Mouse (Mus musculus): ENCODE measurements around the gene Cdr2l.

The Cdr2l gene

GRCm38 (mm10) chr11:115406858-115407401 is 25.2 kb downstream of the Cdr2l start:
- no peak for DNase-seq (ENCODE audit: low spot score)

- no peak for DNase-seq (ENCODE audit: low spot score)
These were observed 26.7 kb downstream of the Cdr2l start for GRCm38 (mm10) chr11:115408266-115408920.

GRCm38 (mm10) chr11:115409556-115409955 is 27.8 kb downstream of the Cdr2l start:
- DNase-seq (ENCODE audit: low spot score): no peak

GRCm38 (mm10) chr11:115419531-115420237 is 38.0 kb downstream of the Cdr2l start, which contains the start of the genes Atp5h and Kctd2:
Atp5h (minus strand) TSS chr11:115419962.
Kctd2 (plus strand) TSS chr11:115420128.
- peak; percentile 82 for DNase-seq (ENCODE audit: low spot score)

- no peak for DNase-seq (ENCODE audit: low spot score)
These were observed 38.8 kb downstream of the Cdr2l start for GRCm38 (mm10) chr11:115420336-115421190.

GRCm38 (mm10) chr11:115421328-115421727 is 39.6 kb downstream of the Cdr2l start:
- no peak for DNase-seq (ENCODE audit: low spot score)

GRCm38 (mm10) chr11:115421972-115422371 is 40.3 kb downstream of the Cdr2l start:
- no peak for DNase-seq (ENCODE audit: low spot score)

- DNase-seq (ENCODE audit: low spot score): no peak
These were observed 41.4 kb downstream of the Cdr2l start for GRCm38 (mm10) chr11:115423091-115423490.

GRCm38 (mm10) chr11:115424666-115425065 is 43.0 kb downstream of the Cdr2l start:
- no peak for DNase-seq (ENCODE audit: low spot score)

- DNase-seq (ENCODE audit: low spot score): no peak
These were observed 44.0 kb downstream of the Cdr2l start for GRCm38 (mm10) chr11:115425671-115426070.

- peak; percentile 64 for DNase-seq (ENCODE audit: low spot score)
These were observed 46.0 kb downstream of the Cdr2l start for GRCm38 (mm10) chr11:115427482-115428331.

- DNase-seq (ENCODE audit: low spot score): no peak
These were observed 47.6 kb downstream of the Cdr2l start for GRCm38 (mm10) chr11:115429307-115429706.

- DNase-seq (ENCODE audit: low spot score): no peak
These were observed 48.8 kb downstream of the Cdr2l start for GRCm38 (mm10) chr11:115430561-115430960.

GRCm38 (mm10) chr11:115432814-115433213 is 51.1 kb downstream of the Cdr2l start:
- no peak for DNase-seq (ENCODE audit: low spot score)

GRCm38 (mm10) chr11:115433342-115433741 is 51.6 kb downstream of the Cdr2l start:
- DNase-seq (ENCODE audit: low spot score): no peak

GRCm38 (mm10) chr11:115435596-115436337 is 54.1 kb downstream of the Cdr2l start:
- DNase-seq (ENCODE audit: low spot score): no peak

GRCm38 (mm10) chr11:115437571-115438122 is 55.9 kb downstream of the Cdr2l start:
- DNase-seq (ENCODE audit: low spot score): no peak

- DNase-seq (ENCODE audit: low spot score): no peak
These were observed 57.6 kb downstream of the Cdr2l start for GRCm38 (mm10) chr11:115439326-115439725.

- no peak for DNase-seq (ENCODE audit: low spot score)
These were observed 58.3 kb downstream of the Cdr2l start, which contains the start of gene Trim80 for GRCm38 (mm10) chr11:115439906-115440595. Trim80 (plus strand) TSS chr11:115440545.

GRCm38 (mm10) chr11:115441417-115441816 is 59.7 kb downstream of the Cdr2l start:
- no peak for DNase-seq (ENCODE audit: low spot score)
